26 mouse cellular contexts compared by ENCODE assay signal in the genomic region with DNA sequence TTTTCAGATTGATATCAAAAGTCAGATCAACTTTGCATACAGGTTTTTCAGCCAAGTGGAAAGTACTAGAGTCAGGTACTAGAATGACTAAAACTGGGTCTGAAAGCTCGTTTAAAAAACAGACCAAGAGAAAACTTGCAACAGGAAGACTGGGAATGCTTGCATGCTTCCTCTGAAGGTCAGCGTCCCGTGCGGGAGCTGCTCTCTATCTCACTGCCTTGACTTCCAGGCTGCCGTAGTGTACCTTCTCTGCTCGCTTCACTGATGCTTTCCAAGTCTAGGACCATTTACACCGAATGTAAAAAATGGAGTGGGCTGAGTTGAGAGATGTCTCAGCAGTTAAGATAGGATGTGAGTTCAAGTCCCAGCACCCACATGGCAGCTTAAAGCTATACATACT.
"Had no signal": no experiment of that assay in that cellular context is flagged by ENCODE, and none has a peak within 500 bp of the region (broad histone marks: within the 10 kb centered on the region; RNA-seq: fewer than 3 reads in every experiment).

No protein-coding gene starts in this region.

- H3K9me3 ChIP-seq: heart, embryonic 10.5 days; hindbrain, embryonic 10.5 days; kidney, embryonic 15.5 days; limb, embryonic 15.5 days; liver, embryonic 12.5 days had no signal

- ATAC-seq: hindbrain, embryonic 16.5 days; intestine, embryonic 16.5 days; liver, embryonic 12.5 days had no signal

- H3K4me1 ChIP-seq: heart, embryonic 10.5 days; heart, embryonic 12.5 days; hindbrain, embryonic 10.5 days; hindbrain, embryonic 12.5 days; kidney, embryonic 15.5 days; limb, embryonic 15.5 days had no signal

- H3K4me3 ChIP-seq: heart, embryonic 10.5 days; heart, embryonic 12.5 days; hindbrain, embryonic 10.5 days; hindbrain, embryonic 12.5 days; kidney, embryonic 15.5 days; limb, embryonic 13.5 days; limb, embryonic 15.5 days; liver, embryonic 12.5 days had no signal

- H3K27ac ChIP-seq: heart, embryonic 10.5 days; hindbrain, embryonic 10.5 days; hindbrain, embryonic 12.5 days; hindbrain, embryonic 14.5 days; kidney, embryonic 15.5 days; kidney, postnatal 0 days; limb, embryonic 13.5 days; limb, embryonic 15.5 days; liver, embryonic 12.5 days; liver, embryonic 14.5 days had no signal

- DNase-seq: gastrocnemius, postnatal 10 days; gastrocnemius, postnatal 25 days; heart, adult 18-20 months; heart, postnatal 10 days; heart, postnatal 4 days; kidney, adult 11 months; kidney, adult 2 months; kidney, adult 9 months; kidney, postnatal 14 days; kidney, postnatal 36 days; layer of hippocampus, adult 9-11 months; layer of hippocampus, postnatal 36 days; left cerebral cortex, postnatal 4 days had no signal

- H3K4me2 ChIP-seq: heart, embryonic 12.5 days; hindbrain, embryonic 12.5 days; hindbrain, embryonic 14.5 days; kidney, embryonic 15.5 days; limb, embryonic 13.5 days; limb, embryonic 15.5 days; liver, embryonic 12.5 days had no signal

- H3K9ac ChIP-seq: heart, embryonic 12.5 days; hindbrain, embryonic 12.5 days; hindbrain, embryonic 14.5 days; kidney, embryonic 15.5 days; limb, embryonic 13.5 days; limb, embryonic 15.5 days; liver, embryonic 12.5 days; liver, embryonic 14.5 days had no signal

- H3K27me3 ChIP-seq: heart, embryonic 12.5 days; hindbrain, embryonic 12.5 days; kidney, embryonic 15.5 days; limb, embryonic 13.5 days; limb, embryonic 15.5 days; liver, embryonic 12.5 days had no signal
